Mouse (Mus musculus): ENCODE measurements around the gene Tenm2.

- TF ChIP-seq POLR2A (IDR thresholded peaks at IDR 0.05; ENCODE audit: borderline replicate concordance, control insufficient read depth, low read depth, low read length) (no peak), CTCF (IDR thresholded peaks at IDR 0.05; ENCODE audit: control insufficient read depth, insufficient read depth, low read length) (no peak)
These were observed 1101.1 kb downstream of the Tenm2 start for GRCm38 (mm10) chr11:36134645-36135044.

Data from bone marrow, adult 2 months (tissue).